Mouse (Mus musculus) heart, adult 2 months (tissue): ENCODE data around the gene Ccdc65. TPM values are rescaled to one million over a fixed set of nuclear protein-coding genes. Genes with fewer than 3 reads are reported as not detected.

Experiments
- DNase-seq, 2 experiments: peaks; one replicate each; pipeline ENCODE4 v3.0.0; 2021
- H3K27ac ChIP-seq: fragments of 200-600 bp; 2 replicates; pipeline ENCODE4 v1.8.1; 2022
- H3K27me3 ChIP-seq: fragments of 200-500 bp; 2 replicates; pipeline ENCODE4 v1.6.1; 2012; ENCODE audit warnings: mild to moderate bottlenecking, low read length, inconsistent platforms, mixed read lengths; ENCODE audit not compliant: control insufficient read depth, insufficient read depth
- H3K36me3 ChIP-seq: fragments of 200-500 bp; 2 replicates; pipeline ENCODE4 v1.6.1; 2012; ENCODE audit warnings: low read length, inconsistent platforms; ENCODE audit not compliant: control insufficient read depth, insufficient read depth
- H3K4me1 ChIP-seq: fragments of 200-500 bp; 2 replicates; pipeline ENCODE4 v1.6.1; 2011; ENCODE audit warnings: low read length; ENCODE audit not compliant: control insufficient read depth, insufficient read depth
- H3K4me3 ChIP-seq: fragments of 200-600 bp; 2 replicates; pipeline ENCODE4 v1.8.1; 2022
- H3K79me2 ChIP-seq: fragments of 200-500 bp; replicated peaks from 2 replicates; pipeline ENCODE4 v1.6.1; 2012; ENCODE audit warnings: mild to moderate bottlenecking, inconsistent platforms, low read length, moderate library complexity, mixed read lengths; ENCODE audit not compliant: control insufficient read depth, insufficient read depth
- H3K9ac ChIP-seq: fragments of 200-500 bp; 2 replicates; pipeline ENCODE4 v1.6.1; 2012; ENCODE audit warnings: low read depth, mild to moderate bottlenecking, control low read depth, inconsistent platforms, low read length, mixed read lengths
- CTCF ChIP-seq: fragments of 200-600 bp; IDR thresholded peaks from 2 replicates; pipeline ENCODE4 v1.8.1; 2022; ENCODE audit warnings: antibody characterized with exemption, mild to moderate bottlenecking, moderate library complexity
- EP300 ChIP-seq: fragments of 200-500 bp; IDR thresholded peaks from 2 replicates; pipeline ENCODE4 v1.6.1; 2011; ENCODE audit warnings: low read depth, low read length, control low read depth; ENCODE audit not compliant: insufficient read depth
- POLR2A ChIP-seq: fragments of 200-500 bp; IDR thresholded peaks from 2 replicates; pipeline ENCODE4 v1.6.1; 2011; ENCODE audit warnings: mild to moderate bottlenecking, low read depth, low read length, control low read depth; ENCODE audit not compliant: insufficient read depth
- WGBS: fragments of 180-500 bp; shearing (Covaris S2); methylation state at CpG from one replicate; pipeline ENCODE4 v1.1.7; 2018; 5-methylcytosine and 5-hydroxymethylcytosine counted together
- intact Hi-C: fragments of 180-260 bp; cut with DNase I; formaldehyde crosslinking; loops from one replicate; pipeline ENCODE4 v1.15.1; 2025
- polyA plus RNA-seq: library from polyadenylated mRNA; depleted of rRNA; stranded (reverse); fragments of >200 nt; gene quantifications from 2 replicates; pipeline ENCODE4 v1.2.3, GENCODE M21; 2012
- total RNA-seq, 2 experiments: library from RNA; stranded (reverse); gene quantifications; 2 replicates each; pipeline ENCODE4 v1.2.3; 2021

Gene Ccdc65
- total and polyA plus RNA-seq, 3 experiments = 0.11 to 0.37 (median 0.16) TPM

- Histone ChIP-seq H3K4me1 (peaks cover 7% of the 10 kb centered on the region), H3K36me3 (no peaks in the 10 kb centered on the region), H3K27me3 (no peaks in the 10 kb centered on the region), H3K27ac (no peak overlapping the region), H3K4me3 (no peak overlapping the region), H3K9ac (no peak overlapping the region), H3K79me2 (no peaks in the 10 kb centered on the region)
- no peak for DNase-seq
- intact Hi-C loops = no loop called here
- 91% methylated on average over 7 of the region's 7 CpGs for WGBS
- no peak for TF ChIP-seq EP300
- TF ChIP-seq CTCF = no peak
- TF ChIP-seq POLR2A = no peak
Observed at GRCm38 (mm10) chr15:98673732-98674131, 34.3 kb upstream of the Ccdc65 start.

GRCm38 (mm10) chr15:98674284-98674993 lies 33.6 kb upstream of the Ccdc65 start:
- no peak for DNase-seq
- H3K4me3 ChIP-seq = no peak overlapping the region
- 61% methylated on average over 7 of the region's 7 CpGs for WGBS
- H3K27ac ChIP-seq = no peak overlapping the region
- intact Hi-C loops = no loop called here
- no peaks in the 10 kb centered on the region for H3K27me3 ChIP-seq
- no peaks in the 10 kb centered on the region for H3K36me3 ChIP-seq
- H3K4me1 ChIP-seq = peaks cover 7% of the 10 kb centered on the region
- TF ChIP-seq POLR2A = no peak
- TF ChIP-seq EP300 = no peak
- no peak for TF ChIP-seq CTCF
- no peaks in the 10 kb centered on the region for H3K79me2 ChIP-seq
- H3K9ac ChIP-seq = no peak overlapping the region

- WGBS = 36% methylated on average over 11 of the region's 11 CpGs
- H3K27me3 ChIP-seq = no peaks in the 10 kb centered on the region
- intact Hi-C loops = no loop called here
- DNase-seq = no peak
- no peak overlapping the region for H3K4me3 ChIP-seq
- TF ChIP-seq EP300 (no peak), POLR2A (no peak), CTCF (no peak)
- no peak overlapping the region for H3K27ac ChIP-seq
- no peaks in the 10 kb centered on the region for H3K36me3 ChIP-seq
- H3K79me2 ChIP-seq = no peaks in the 10 kb centered on the region
- no peak overlapping the region for H3K9ac ChIP-seq
- peaks cover 7% of the 10 kb centered on the region for H3K4me1 ChIP-seq
Observed at GRCm38 (mm10) chr15:98674994-98675545, 32.9 kb upstream of the Ccdc65 start.

GRCm38 (mm10) chr15:98675634-98676250 lies 32.3 kb upstream of the Ccdc65 start:
- H3K79me2 ChIP-seq = no peaks in the 10 kb centered on the region
- no peak for TF ChIP-seq POLR2A
- no peak for TF ChIP-seq CTCF
- TF ChIP-seq EP300 = no peak
- H3K36me3 ChIP-seq = no peaks in the 10 kb centered on the region
- H3K4me1 ChIP-seq = peaks cover 7% of the 10 kb centered on the region
- peak overlapping the region; percentile 76; the same call in 1 of the 2 replicates for H3K4me3 ChIP-seq
- WGBS = 11% methylated on average over 14 of the region's 14 CpGs
- H3K27ac ChIP-seq = no peak overlapping the region
- no peak for DNase-seq
- no peaks in the 10 kb centered on the region for H3K27me3 ChIP-seq
- intact Hi-C loops = no loop called here
- no peak overlapping the region for H3K9ac ChIP-seq

- H3K9ac ChIP-seq = peak overlapping the region; percentile 48
- no peak overlapping the region for H3K27ac ChIP-seq
- H3K79me2 ChIP-seq = no peaks in the 10 kb centered on the region
- DNase-seq = no peak
- no peak for TF ChIP-seq CTCF
- TF ChIP-seq EP300 = no peak
- no peak for TF ChIP-seq POLR2A
- H3K4me3 ChIP-seq = peak overlapping the region; percentile 76
- intact Hi-C loops = no loop called here
- H3K4me1 ChIP-seq = peaks cover 7% of the 10 kb centered on the region
- no peaks in the 10 kb centered on the region for H3K36me3 ChIP-seq
- no peaks in the 10 kb centered on the region for H3K27me3 ChIP-seq
- WGBS = 2% methylated on average over 9 of the region's 9 CpGs
Observed at GRCm38 (mm10) chr15:98676471-98676870, 31.5 kb upstream of the Ccdc65 start.
